Mouse (Mus musculus) brain, embryonic 14.5 days (tissue): ENCODE data around the gene Ccdc38.

Source experiments
- CTCF ChIP-seq: fragments of 200-500 bp; IDR thresholded peaks from 2 replicates; pipeline ENCODE4 v1.5.1; 2012; ENCODE audit warnings: inconsistent platforms, mild to moderate bottlenecking, moderate library complexity, borderline replicate concordance; ENCODE audit not compliant: insufficient read depth, insufficient read length; ENCODE audit errors: extremely low read depth
- POLR2A ChIP-seq: fragments of 200-500 bp; IDR thresholded peaks from 2 replicates; pipeline ENCODE4 v1.6.1; 2012; ENCODE audit warnings: mild to moderate bottlenecking, inconsistent platforms, borderline replicate concordance; ENCODE audit not compliant: poor library complexity, insufficient read depth, insufficient read length, severe bottlenecking; ENCODE audit errors: extremely low read depth

DNA sequence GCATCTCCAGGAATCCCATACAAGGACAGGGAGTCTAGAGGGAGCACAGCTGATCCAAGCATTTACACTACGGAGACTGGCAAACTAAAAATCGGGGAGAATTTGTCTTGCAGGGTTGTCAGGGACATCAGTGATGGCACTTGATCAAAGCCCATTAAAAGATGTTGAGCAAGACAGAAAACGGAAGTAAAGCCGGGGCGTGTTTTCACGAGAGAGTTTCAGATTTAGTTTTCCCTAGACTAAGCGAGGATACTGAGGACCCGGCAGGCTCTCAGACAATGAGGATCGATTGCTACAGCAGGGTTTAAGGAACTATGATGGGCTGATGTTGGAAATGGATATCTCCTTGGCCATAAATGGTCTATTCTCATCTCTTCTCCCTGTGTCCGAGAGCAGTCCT is 26.6 kb downstream of the Ccdc38 start:
- TF ChIP-seq CTCF (no peak), POLR2A (no peak)
